Mouse (Mus musculus): ENCODE measurements around the gene Gm20422. TPM values are rescaled to one million over a fixed set of nuclear protein-coding genes. Genes with fewer than 3 reads are reported as not detected.

Gene Gm20422
- polyA plus RNA-seq, 1 experiment from 2014 or later: not detected

GRCm38 (mm10) chr8:69805491-69805890 is 30.8 kb upstream of the Gm20422 start:
- 96% methylated on average over 9 of the region's 9 CpGs for WGBS
- Histone ChIP-seq H3K27ac (no peak overlapping the region), H3K9ac (replicated peaks) (no peak overlapping the region), H3K27me3 (no peaks in the 10 kb centered on the region), H3K4me1 (replicated peaks) (peaks cover 13% of the 10 kb centered on the region), H3K36me3 (peaks cover 76% of the 10 kb centered on the region), H3K9me3 (no peaks in the 10 kb centered on the region), H3K4me3 (replicated peaks) (no peak overlapping the region), H3K4me2 (no peak overlapping the region)
- no peak; the same call in 1 of the 2 replicates for ATAC-seq (ENCODE audit: insufficient number of reproducible peaks, insufficient read depth, low FRiP score, low TSS enrichment, low read depth)

GRCm38 (mm10) chr8:69805086-69805485 is 30.4 kb upstream of the Gm20422 start:
- 90% methylated on average over 10 of the region's 10 CpGs for WGBS

GRCm38 (mm10) chr8:69804537-69804936 is 29.9 kb upstream of the Gm20422 start:
- peaks cover 13% of the 10 kb centered on the region for H3K4me1 ChIP-seq (replicated peaks)
- WGBS: 90% methylated on average over 6 of the region's 6 CpGs
- H3K27me3 ChIP-seq: no peaks in the 10 kb centered on the region
- no peak overlapping the region for H3K9ac ChIP-seq (replicated peaks)
- H3K27ac ChIP-seq: no peak overlapping the region
- no peak overlapping the region for H3K4me3 ChIP-seq (replicated peaks)
- H3K9me3 ChIP-seq: no peaks in the 10 kb centered on the region
- H3K4me2 ChIP-seq: no peak overlapping the region
- ATAC-seq (ENCODE audit: insufficient number of reproducible peaks, insufficient read depth, low FRiP score, low TSS enrichment, low read depth): no peak
- peaks cover 86% of the 10 kb centered on the region for H3K36me3 ChIP-seq

More at GRCm38 (mm10) chr8:69805086-69805485, 30.4 kb upstream of the Gm20422 start:
- H3K4me2 ChIP-seq: no peak overlapping the region
- no peaks in the 10 kb centered on the region for H3K27me3 ChIP-seq
- no peak overlapping the region for H3K27ac ChIP-seq
- H3K4me1 ChIP-seq (replicated peaks): peaks cover 13% of the 10 kb centered on the region
- ATAC-seq (ENCODE audit: insufficient number of reproducible peaks, insufficient read depth, low FRiP score, low TSS enrichment, low read depth): no peak
- H3K4me3 ChIP-seq (replicated peaks): no peak overlapping the region
- H3K9ac ChIP-seq (replicated peaks): no peak overlapping the region
- peaks cover 80% of the 10 kb centered on the region for H3K36me3 ChIP-seq
- no peaks in the 10 kb centered on the region for H3K9me3 ChIP-seq

- Histone ChIP-seq H3K4me1 (replicated peaks) (peaks cover 3% of the 10 kb centered on the region; the same call in 1 of the 2 replicates), H3K4me2 (no peak overlapping the region), H3K4me3 (replicated peaks) (no peak overlapping the region), H3K36me3 (peaks cover 98% of the 10 kb centered on the region), H3K27me3 (no peaks in the 10 kb centered on the region), H3K9me3 (no peaks in the 10 kb centered on the region), H3K9ac (replicated peaks) (no peak overlapping the region), H3K27ac (no peak overlapping the region)
- no peak for ATAC-seq (ENCODE audit: insufficient number of reproducible peaks, insufficient read depth, low FRiP score, low TSS enrichment, low read depth)
- WGBS: 95% methylated on average over 7 of the region's 7 CpGs
These were observed 28.7 kb upstream of the Gm20422 start for GRCm38 (mm10) chr8:69803366-69803765.

GRCm38 (mm10) chr8:69802216-69802615 is 27.5 kb upstream of the Gm20422 start:
- Histone ChIP-seq H3K4me2 (no peak overlapping the region), H3K27ac (no peak overlapping the region), H3K4me3 (replicated peaks) (no peak overlapping the region), H3K27me3 (no peaks in the 10 kb centered on the region), H3K36me3 (peaks cover 98% of the 10 kb centered on the region), H3K9me3 (no peaks in the 10 kb centered on the region), H3K9ac (replicated peaks) (no peak overlapping the region), H3K4me1 (replicated peaks) (no peaks in the 10 kb centered on the region)
- ATAC-seq (ENCODE audit: insufficient number of reproducible peaks, insufficient read depth, low FRiP score, low TSS enrichment, low read depth): no peak

GRCm38 (mm10) chr8:69801796-69802195 is 27.1 kb upstream of the Gm20422 start:
- Histone ChIP-seq H3K9me3 (no peaks in the 10 kb centered on the region), H3K4me1 (replicated peaks) (no peaks in the 10 kb centered on the region), H3K27me3 (no peaks in the 10 kb centered on the region), H3K9ac (replicated peaks) (no peak overlapping the region), H3K4me2 (no peak overlapping the region), H3K27ac (no peak overlapping the region), H3K4me3 (replicated peaks) (no peak overlapping the region), H3K36me3 (peaks cover 98% of the 10 kb centered on the region)
- WGBS: 95% methylated on average over 4 of the region's 4 CpGs
- no peak for ATAC-seq (ENCODE audit: insufficient number of reproducible peaks, insufficient read depth, low FRiP score, low TSS enrichment, low read depth)

- Histone ChIP-seq H3K27me3 (no peaks in the 10 kb centered on the region), H3K36me3 (peaks cover 98% of the 10 kb centered on the region), H3K27ac (no peak overlapping the region), H3K4me1 (replicated peaks) (no peaks in the 10 kb centered on the region), H3K4me3 (replicated peaks) (no peak overlapping the region), H3K4me2 (no peak overlapping the region), H3K9ac (replicated peaks) (no peak overlapping the region), H3K9me3 (no peaks in the 10 kb centered on the region)
- no peak for ATAC-seq (ENCODE audit: insufficient number of reproducible peaks, insufficient read depth, low FRiP score, low TSS enrichment, low read depth)
- 91% methylated on average over 5 of the region's 5 CpGs for WGBS
These were observed 25.3 kb upstream of the Gm20422 start for GRCm38 (mm10) chr8:69799946-69800345.

- 96% methylated on average over 8 of the region's 8 CpGs for WGBS
- ATAC-seq (ENCODE audit: insufficient number of reproducible peaks, insufficient read depth, low FRiP score, low TSS enrichment, low read depth): no peak
- H3K4me2 ChIP-seq: no peak overlapping the region
- no peak overlapping the region for H3K4me3 ChIP-seq (replicated peaks)
- no peak overlapping the region for H3K9ac ChIP-seq (replicated peaks)
- H3K27me3 ChIP-seq: no peaks in the 10 kb centered on the region
- H3K4me1 ChIP-seq (replicated peaks): no peaks in the 10 kb centered on the region
- peaks cover 99% of the 10 kb centered on the region for H3K36me3 ChIP-seq
- H3K9me3 ChIP-seq: no peaks in the 10 kb centered on the region
- H3K27ac ChIP-seq: no peak overlapping the region
These were observed 24.6 kb upstream of the Gm20422 start for GRCm38 (mm10) chr8:69799261-69799660.

GRCm38 (mm10) chr8:69797661-69798060 is 23.0 kb upstream of the Gm20422 start:
- WGBS: 96% methylated on average over 10 of the region's 10 CpGs
- Histone ChIP-seq H3K4me2 (no peak overlapping the region), H3K9me3 (no peaks in the 10 kb centered on the region), H3K27me3 (no peaks in the 10 kb centered on the region), H3K36me3 (peaks cover 96% of the 10 kb centered on the region), H3K9ac (replicated peaks) (no peak overlapping the region), H3K27ac (no peak overlapping the region), H3K4me1 (replicated peaks) (peaks cover 3% of the 10 kb centered on the region), H3K4me3 (replicated peaks) (no peak overlapping the region)
- ATAC-seq (ENCODE audit: insufficient number of reproducible peaks, insufficient read depth, low FRiP score, low TSS enrichment, low read depth): no peak

GRCm38 (mm10) chr8:69796721-69797345 is 22.1 kb upstream of the Gm20422 start:
- H3K4me3 ChIP-seq (replicated peaks): no peak overlapping the region
- WGBS: 95% methylated on average over 16 of the region's 16 CpGs
- no peak overlapping the region for H3K9ac ChIP-seq (replicated peaks)
- H3K36me3 ChIP-seq: peaks cover 87% of the 10 kb centered on the region
- H3K9me3 ChIP-seq: no peaks in the 10 kb centered on the region
- no peaks in the 10 kb centered on the region for H3K27me3 ChIP-seq
- no peak overlapping the region for H3K4me2 ChIP-seq
- no peak overlapping the region for H3K27ac ChIP-seq
- H3K4me1 ChIP-seq (replicated peaks): peaks cover 11% of the 10 kb centered on the region
- ATAC-seq (ENCODE audit: insufficient number of reproducible peaks, insufficient read depth, low FRiP score, low TSS enrichment, low read depth): no peak

GRCm38 (mm10) chr8:69794901-69795300 is 20.2 kb upstream of the Gm20422 start:
- no peak for ATAC-seq (ENCODE audit: insufficient number of reproducible peaks, insufficient read depth, low FRiP score, low TSS enrichment, low read depth)
- Histone ChIP-seq H3K9ac (replicated peaks) (no peak overlapping the region), H3K27me3 (no peaks in the 10 kb centered on the region), H3K9me3 (no peaks in the 10 kb centered on the region), H3K4me1 (replicated peaks) (peaks cover 14% of the 10 kb centered on the region), H3K4me3 (replicated peaks) (no peak overlapping the region), H3K4me2 (no peak overlapping the region), H3K27ac (no peak overlapping the region), H3K36me3 (peaks cover 68% of the 10 kb centered on the region)
- WGBS: 94% methylated on average over 6 of the region's 6 CpGs

- Histone ChIP-seq H3K27ac (no peak overlapping the region), H3K36me3 (peaks cover 60% of the 10 kb centered on the region), H3K9me3 (no peaks in the 10 kb centered on the region), H3K4me2 (no peak overlapping the region), H3K4me3 (replicated peaks) (no peak overlapping the region), H3K9ac (replicated peaks) (no peak overlapping the region), H3K27me3 (no peaks in the 10 kb centered on the region), H3K4me1 (replicated peaks) (peaks cover 17% of the 10 kb centered on the region)
- no peak for ATAC-seq (ENCODE audit: insufficient number of reproducible peaks, insufficient read depth, low FRiP score, low TSS enrichment, low read depth)
- WGBS: 94% methylated on average over 3 of the region's 3 CpGs
These were observed 19.4 kb upstream of the Gm20422 start for GRCm38 (mm10) chr8:69794096-69794495.

Measured in limb, embryonic 12.5 days (tissue).